Mouse (Mus musculus) neural tube, embryonic 13.5 days (tissue): Measurements from ENCODE around the gene Fgf18. TPM values are rescaled to one million over a fixed set of nuclear protein-coding genes. Genes with fewer than 3 reads are reported as not detected.

Experiments
- ATAC-seq: fragments of 200-750 bp; cut with Nextera tagmentation; 2 replicates; pipeline ENCODE4 v1.8.0; 2017; ENCODE audit warnings: low read depth, mild to moderate bottlenecking, moderate TSS enrichment, moderate library complexity
- H3K27ac ChIP-seq: fragments of 300-500 bp; sonication (generic); replicated peaks from 2 replicates; pipeline ENCODE4 v1.5.1; 2015; ENCODE audit warnings: moderate library complexity, mild to moderate bottlenecking, inconsistent platforms
- H3K27me3 ChIP-seq: fragments of 300-500 bp; sonication (generic); 2 replicates; pipeline ENCODE4 v1.6.1; 2015; ENCODE audit warnings: mild to moderate bottlenecking, inconsistent platforms
- H3K36me3 ChIP-seq: fragments of 300-500 bp; sonication (generic); 2 replicates; pipeline ENCODE4 v1.6.1; 2015; ENCODE audit warnings: mild to moderate bottlenecking, inconsistent platforms
- H3K4me1 ChIP-seq: fragments of 300-500 bp; sonication (generic); replicated peaks from 2 replicates; pipeline ENCODE4 v1.6.1; 2015; ENCODE audit warnings: inconsistent platforms
- H3K4me2 ChIP-seq: fragments of 300-500 bp; sonication (generic); 2 replicates; pipeline ENCODE4 v1.6.1; 2015; ENCODE audit warnings: inconsistent platforms, mild to moderate bottlenecking, moderate library complexity
- H3K4me3 ChIP-seq: fragments of 300-500 bp; sonication (generic); 2 replicates; pipeline ENCODE4 v1.5.1; 2015; ENCODE audit warnings: mild to moderate bottlenecking, inconsistent platforms
- H3K9ac ChIP-seq: fragments of 300-500 bp; sonication (generic); 2 replicates; pipeline ENCODE4 v1.6.1; 2015; ENCODE audit warnings: moderate library complexity, mild to moderate bottlenecking, inconsistent platforms
- H3K9me3 ChIP-seq: fragments of 300-500 bp; sonication (generic); 2 replicates; pipeline ENCODE4 v1.6.1; 2016; ENCODE audit warnings: inconsistent platforms
- WGBS: fragments of 180-500 bp; shearing (Covaris S2); methylation state at CpG from one replicate; pipeline ENCODE4 v1.1.7; 2015; 5-methylcytosine and 5-hydroxymethylcytosine counted together
- polyA plus RNA-seq: library from polyadenylated mRNA; unstranded; fragments of >200 nt; fragmentation: Nextera tagmentation; extraction: Ambion mirVana; gene quantifications from 2 replicates; pipeline ENCODE4 v1.2.1, GENCODE M21; 2015

Fgf18 gene
- polyA plus RNA-seq, 1 experiment from 2014 or later = 10.8 TPM

- Histone ChIP-seq H3K27ac (no peak overlapping the region), H3K27me3 (no peaks in the 10 kb centered on the region), H3K4me3 (no peak overlapping the region), H3K4me2 (no peak overlapping the region), H3K9ac (no peak overlapping the region), H3K4me1 (peaks cover 15% of the 10 kb centered on the region), H3K9me3 (no peaks in the 10 kb centered on the region), H3K36me3 (no peaks in the 10 kb centered on the region)
- no peak for ATAC-seq
- 72% methylated on average over 6 of the region's 6 CpGs for WGBS
Observed at GRCm38 (mm10) chr11:33079424-33079823, 67.8 kb downstream of the Fgf18 start.

DNA sequence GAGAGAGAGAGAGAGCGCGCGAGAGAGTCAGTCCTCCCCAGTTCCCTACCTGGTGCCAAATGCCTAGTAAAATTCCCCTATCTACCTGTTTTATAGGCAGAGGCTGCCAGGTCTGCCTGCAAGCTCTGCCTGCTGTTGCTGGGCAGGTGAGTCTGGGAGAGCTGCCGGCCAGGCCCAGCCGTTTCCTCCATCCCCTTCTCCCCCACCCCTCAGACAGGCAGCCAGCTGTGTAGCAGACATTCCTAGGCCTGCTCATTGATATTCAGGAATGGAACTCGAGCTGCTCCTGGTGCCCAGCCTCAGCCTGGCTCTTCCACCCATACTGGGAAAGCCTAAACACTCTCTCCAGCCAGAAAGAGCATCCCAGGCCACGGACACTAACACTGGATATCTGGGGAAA is 69.2 kb downstream of the Fgf18 start:
- H3K36me3 ChIP-seq = no peaks in the 10 kb centered on the region
- no peak; the same call in 1 of the 2 replicates for ATAC-seq
- H3K27me3 ChIP-seq = no peaks in the 10 kb centered on the region
- no peak overlapping the region for H3K27ac ChIP-seq
- H3K4me1 ChIP-seq = peaks cover 15% of the 10 kb centered on the region
- WGBS = 34% methylated on average over 7 of the region's 7 CpGs
- no peak overlapping the region for H3K4me2 ChIP-seq
- H3K9ac ChIP-seq = no peak overlapping the region
- H3K4me3 ChIP-seq = no peak overlapping the region
- no peaks in the 10 kb centered on the region for H3K9me3 ChIP-seq

- Histone ChIP-seq H3K27ac (no peak overlapping the region), H3K27me3 (no peaks in the 10 kb centered on the region), H3K4me3 (no peak overlapping the region), H3K4me2 (no peak overlapping the region), H3K9ac (no peak overlapping the region), H3K9me3 (no peaks in the 10 kb centered on the region), H3K4me1 (peaks cover 19% of the 10 kb centered on the region), H3K36me3 (no peaks in the 10 kb centered on the region)
- ATAC-seq = 0 out of 2 replicates have a peak, but pooled peaks have one; percentile 30
- WGBS = 56% methylated on average over 8 of the region's 8 CpGs
Observed at GRCm38 (mm10) chr11:33075293-33075692, 71.9 kb downstream of the Fgf18 start.

DNA sequence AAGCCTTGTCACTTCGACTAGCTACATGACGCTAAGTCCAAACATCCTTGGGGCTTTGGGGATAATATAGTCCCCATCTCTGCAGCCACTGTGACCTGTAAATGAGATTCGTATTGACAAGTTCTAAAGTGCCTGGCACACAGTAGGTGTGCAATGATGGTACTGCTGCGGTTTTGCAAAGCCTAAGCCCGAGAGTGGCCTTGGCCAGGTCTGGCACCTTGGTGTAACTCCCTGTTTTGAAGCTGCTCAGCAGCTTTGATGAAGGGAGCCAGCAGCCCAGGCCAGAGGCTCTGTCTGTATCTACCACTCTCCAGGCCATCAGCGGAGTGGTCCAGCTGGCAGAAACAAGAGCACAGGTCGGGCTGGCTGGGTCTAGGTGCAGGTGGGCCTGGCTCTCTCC is 72.7 kb downstream of the Fgf18 start:
- Histone ChIP-seq H3K4me2 (no peak overlapping the region), H3K27me3 (no peaks in the 10 kb centered on the region), H3K4me3 (no peak overlapping the region), H3K4me1 (peaks cover 22% of the 10 kb centered on the region), H3K9me3 (no peaks in the 10 kb centered on the region), H3K9ac (no peak overlapping the region), H3K27ac (no peak overlapping the region), H3K36me3 (no peaks in the 10 kb centered on the region)
- WGBS = 81% methylated on average over 7 of the region's 7 CpGs
- no peak for ATAC-seq

GRCm38 (mm10) chr11:33071358-33071922 is 75.8 kb downstream of the Fgf18 start:
- ATAC-seq = no peak
- Histone ChIP-seq H3K27me3 (no peaks in the 10 kb centered on the region), H3K36me3 (no peaks in the 10 kb centered on the region), H3K9ac (no peak overlapping the region), H3K9me3 (no peaks in the 10 kb centered on the region), H3K27ac (no peak overlapping the region), H3K4me3 (no peak overlapping the region), H3K4me2 (no peak overlapping the region), H3K4me1 (peaks cover 16% of the 10 kb centered on the region; the same call in 1 of the 2 replicates)
- whole genome bisulfite sequencing = 78% methylated on average over 5 of the region's 5 CpGs

- WGBS = 36% methylated on average over 6 of the region's 6 CpGs
- H3K9ac ChIP-seq = no peak overlapping the region
- ATAC-seq = peak; percentile 97
Observed at GRCm38 (mm10) chr11:33070520-33070919, 76.7 kb downstream of the Fgf18 start.

More at GRCm38 (mm10) chr11:33070520-33070919, 76.7 kb downstream of the Fgf18 start:
- Histone ChIP-seq H3K27ac (no peak overlapping the region; the same call in 1 of the 2 replicates), H3K9me3 (no peaks in the 10 kb centered on the region), H3K4me3 (no peak overlapping the region), H3K4me1 (peaks cover 12% of the 10 kb centered on the region; the same call in 1 of the 2 replicates), H3K36me3 (no peaks in the 10 kb centered on the region), H3K27me3 (no peaks in the 10 kb centered on the region), H3K4me2 (no peak overlapping the region)

Other genes with a start within 250 kb of the Fgf18 start
- 495 and 526 TPM in 2 replicates for gene Npm1, start 15.8 kb upstream of the Fgf18 start, polyA plus RNA-seq
- gene Tlx3, start 56.2 kb upstream of the Fgf18 start, polyA plus RNA-seq = 53.2 and 55.7 TPM in 2 replicates
- gene Gm12117, start 129.3 kb upstream of the Fgf18 start, polyA plus RNA-seq = not detected in 2 replicates